Mouse (Mus musculus) heart, postnatal 25 days (tissue): ENCODE measurements at regions not wholly inside any gene's neighbourhood (a gene's known extent, or its start where the extent isn't known, plus 50 kb on each side); places are given as distances from the start of the nearest gene placed in this dataset.

Experiments used
- DNase-seq: peaks from one replicate; pipeline ENCODE4 v3.0.0; 2022; ENCODE audit warnings: low spot score
- intact Hi-C: fragments of 180-260 bp; cut with DNase I; formaldehyde crosslinking; loops from one replicate; pipeline ENCODE4 v1.15.1; 2025

GRCm38 (mm10) chr1:193625101-193625956 lies 255.2 kb upstream of the Camk1g start:
- intact Hi-C loops, result loop anchor here (5.0 kb wide), 1 partner anchor 47 kb away; no protein-coding TSS in a partner anchor
- no peak for DNase-seq

- DNase-seq, result no peak
- intact Hi-C loops, result no loop called here
Measured at GRCm38 (mm10) chr1:193623571-193623970, 253.5 kb upstream of the Camk1g start.

DNA sequence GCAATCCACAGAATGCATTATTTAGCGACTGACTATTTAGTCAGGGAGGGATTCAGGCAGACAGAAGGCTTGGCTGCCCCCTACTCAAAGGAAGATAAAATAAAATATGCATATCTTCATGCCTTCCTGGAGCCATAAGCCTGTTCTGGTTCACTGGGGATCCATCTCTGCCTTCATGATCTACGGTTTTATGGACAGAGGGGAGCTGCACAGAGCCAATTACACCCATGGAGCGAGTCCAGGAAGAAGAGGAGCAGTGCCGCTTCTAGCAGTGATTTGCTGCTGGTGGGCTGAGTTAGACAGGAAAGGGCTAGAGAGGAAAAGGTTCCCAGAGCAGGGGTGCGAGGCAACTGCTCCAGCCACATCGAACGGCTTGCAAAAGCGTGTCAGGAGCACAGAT lies 248.2 kb upstream of the Camk1g start:
- intact Hi-C loops, result no loop called here
- no peak for DNase-seq

DNA sequence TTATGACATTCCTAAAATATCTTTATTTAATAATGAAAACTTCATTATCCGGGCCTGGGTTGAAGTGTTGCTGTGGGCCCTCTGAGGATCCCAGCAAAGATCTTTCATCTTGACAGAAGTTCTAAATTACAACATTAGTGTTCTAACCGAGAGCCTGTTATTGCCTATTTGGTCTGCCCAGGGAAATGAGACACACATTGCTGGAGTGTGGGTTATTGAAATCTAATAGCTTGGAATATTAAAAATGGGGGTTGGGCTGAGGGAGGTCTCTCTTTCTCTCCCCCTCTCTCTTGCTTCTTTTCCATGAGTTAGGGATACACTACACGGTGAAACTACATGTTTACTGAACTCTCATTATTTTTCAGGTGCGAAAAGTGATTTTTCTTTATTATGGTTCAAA lies 240.4 kb upstream of the Camk1g start:
- no peak for DNase-seq
- intact Hi-C loops, result no loop called here

GRCm38 (mm10) chr1:193599895-193600294 lies 229.8 kb upstream of the Camk1g start:
- intact Hi-C loops, result no loop called here
- DNase-seq, result no peak

DNA sequence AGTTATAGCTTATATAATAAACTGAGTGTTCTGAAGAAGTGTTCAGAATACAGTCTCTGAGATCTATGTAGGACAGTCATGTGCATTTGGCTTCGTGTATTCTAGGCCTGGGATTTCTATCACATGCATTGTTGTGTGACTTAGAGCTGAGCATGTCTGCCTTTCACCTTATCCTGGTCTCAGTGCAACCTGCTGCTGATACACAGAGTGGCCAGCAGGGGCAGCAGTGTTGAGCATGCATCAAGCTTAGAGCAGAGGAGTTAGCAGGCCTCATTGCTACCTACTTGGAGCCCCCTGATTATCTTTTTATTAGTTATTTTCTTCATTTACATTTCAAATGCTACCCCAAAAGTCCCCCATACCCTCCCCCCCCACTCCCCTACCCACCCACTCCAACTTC lies 229.1 kb upstream of the Camk1g start:
- DNase-seq, result no peak
- intact Hi-C loops, result no loop called here

- intact Hi-C loops, result no loop called here
- no peak for DNase-seq
Measured at GRCm38 (mm10) chr1:193590301-193590829, 220.3 kb upstream of the Camk1g start.

GRCm38 (mm10) chr1:193588477-193589464 lies 218.7 kb upstream of the Camk1g start:
- intact Hi-C loops, result loop anchor here (2.0 kb wide), 1 partner anchor 202 kb away; no protein-coding TSS in a partner anchor
- no peak for DNase-seq

DNA sequence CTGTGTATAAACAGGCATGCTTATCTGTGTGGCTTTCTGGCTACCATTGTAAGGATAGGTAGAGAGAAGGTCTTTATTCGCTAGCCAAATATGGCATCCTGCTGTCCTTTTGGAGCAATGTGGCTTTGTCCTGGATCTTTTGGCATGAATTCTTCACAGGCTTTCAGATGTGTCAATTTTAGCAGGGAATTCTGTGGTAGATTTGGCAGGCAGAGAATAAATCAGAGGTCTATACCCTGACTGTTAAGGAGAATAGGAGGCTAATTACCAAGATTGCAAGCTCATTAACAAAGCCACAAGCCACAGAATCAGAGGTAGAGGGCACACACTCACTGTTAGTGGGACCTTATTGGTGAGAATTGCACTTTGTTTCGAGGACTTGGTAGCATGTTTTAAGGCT lies 217.2 kb upstream of the Camk1g start:
- DNase-seq, result no peak
- intact Hi-C loops, result no loop called here

- intact Hi-C loops, result no loop called here
- DNase-seq, result no peak
Measured at GRCm38 (mm10) chr1:193586896-193587295, 216.8 kb upstream of the Camk1g start.

DNA sequence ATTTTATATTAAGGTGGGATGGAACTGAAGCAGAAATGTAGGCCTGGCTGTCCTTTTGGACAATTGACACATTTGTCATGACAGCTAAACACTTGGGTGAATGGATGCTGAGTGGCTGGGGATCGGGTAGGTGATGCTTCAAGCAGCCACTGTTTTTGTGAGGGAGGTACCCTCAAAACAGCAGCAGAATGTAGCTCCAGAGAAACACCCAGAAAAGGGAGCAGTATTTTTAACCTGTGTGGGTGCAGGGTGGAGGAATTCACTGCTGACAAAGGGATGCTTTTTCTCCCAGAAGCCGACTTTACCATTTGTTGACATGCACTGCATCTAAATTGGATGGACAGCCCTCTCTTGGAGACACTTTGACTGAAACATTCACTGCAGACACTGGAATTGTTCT lies 213.7 kb upstream of the Camk1g start:
- intact Hi-C loops, result no loop called here
- no peak for DNase-seq

- intact Hi-C loops, result no loop called here
- no peak for DNase-seq
Measured at GRCm38 (mm10) chr1:193580393-193580792, 210.3 kb upstream of the Camk1g start.

DNA sequence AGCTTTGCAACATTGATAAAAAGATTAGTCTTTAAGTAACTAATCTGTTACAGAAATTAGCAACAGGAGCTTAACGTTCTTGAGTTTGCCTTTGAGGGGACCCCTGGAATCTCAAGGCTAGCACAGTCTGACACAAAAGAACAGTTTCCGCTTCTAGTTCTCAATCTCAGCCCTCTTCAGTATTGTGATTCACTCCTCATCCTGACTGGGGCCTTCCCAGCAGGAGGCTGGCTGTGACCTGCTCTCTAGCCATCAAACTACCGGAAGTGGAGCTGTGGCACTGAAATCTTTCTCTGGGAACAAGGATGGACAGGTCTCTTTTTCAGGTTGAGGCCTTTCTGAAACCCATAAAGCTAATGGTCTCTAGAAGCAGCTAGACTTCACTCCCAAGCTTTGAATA lies 209.6 kb upstream of the Camk1g start:
- intact Hi-C loops, result loop anchor here (5.0 kb wide), 2 partner anchors 73 to 132 kb away; no protein-coding TSS in a partner anchor
- DNase-seq, result no peak

- intact Hi-C loops, result loop anchor here (5.0 kb wide), 2 partner anchors 74 to 131 kb away; no protein-coding TSS in a partner anchor
- DNase-seq, result no peak
Measured at GRCm38 (mm10) chr1:193578661-193579175, 208.6 kb upstream of the Camk1g start.

- no peak for DNase-seq
- intact Hi-C loops, result loop anchor here (5.0 kb wide), 2 partner anchors 74 to 131 kb away; no protein-coding TSS in a partner anchor
Measured at GRCm38 (mm10) chr1:193577821-193578220, 207.7 kb upstream of the Camk1g start.

DNA sequence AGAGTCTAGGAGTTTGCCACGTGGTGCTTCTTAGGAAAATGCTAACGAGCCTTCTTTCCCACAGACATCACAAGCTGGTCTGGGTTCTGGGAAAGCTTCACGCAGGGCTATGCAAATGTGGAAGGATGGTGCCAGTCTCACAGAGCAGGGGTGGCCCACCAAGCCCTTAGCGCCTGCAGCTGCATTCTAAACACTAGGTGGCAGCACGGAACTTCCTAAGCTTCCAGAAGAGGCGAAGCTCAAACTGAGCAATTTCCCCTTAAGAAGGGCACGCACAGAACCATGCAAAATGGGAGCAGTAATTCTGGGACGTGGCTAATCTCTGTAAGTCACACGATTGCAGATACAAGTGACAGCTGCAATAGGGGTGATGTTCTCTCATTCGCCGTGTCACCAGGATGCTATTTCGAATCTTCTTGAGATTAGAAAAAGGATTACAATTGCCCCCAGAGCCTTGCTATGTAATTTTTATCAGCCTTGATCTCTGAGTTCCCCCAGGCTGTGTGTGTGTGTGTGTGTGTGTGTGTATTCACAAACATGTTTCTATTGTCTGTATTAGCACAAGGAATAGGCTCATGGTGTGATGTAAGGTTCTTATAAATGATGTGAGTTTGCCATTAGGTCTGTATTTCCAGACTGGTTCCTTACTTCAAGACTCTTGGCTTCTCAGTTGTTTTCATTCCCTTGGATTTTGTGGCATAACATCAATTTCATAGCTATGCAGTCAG lies 206.1 kb upstream of the Camk1g start:
- intact Hi-C loops, result loop anchor here (2.0 to 5.0 kb wide), 4 partner anchors 76 to 647 kb away; no protein-coding TSS in a partner anchor
- peak; percentile 33 for DNase-seq

GRCm38 (mm10) chr1:193572827-193573226 lies 202.7 kb upstream of the Camk1g start:
- intact Hi-C loops, result no loop called here
- DNase-seq, result no peak

DNA sequence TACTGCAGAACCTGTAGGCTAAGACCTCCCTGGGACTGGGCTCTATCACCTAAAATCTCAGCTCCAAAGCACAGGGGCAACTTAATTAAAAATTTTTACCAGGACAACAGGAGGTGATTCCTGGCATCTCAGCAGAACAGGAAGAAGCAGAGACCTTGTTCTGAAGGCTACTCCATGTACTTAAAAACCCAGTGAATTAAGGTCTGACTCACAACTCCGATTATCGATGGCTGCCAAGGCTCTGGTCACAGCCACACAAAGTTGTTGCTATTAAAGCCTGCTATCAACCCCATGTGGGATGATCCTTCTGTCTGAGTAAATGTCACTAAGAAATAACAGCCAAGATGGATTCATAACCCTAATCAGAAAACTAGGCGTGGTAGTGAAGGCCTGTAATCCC lies 202.3 kb upstream of the Camk1g start:
- intact Hi-C loops, result no loop called here
- DNase-seq, result no peak

GRCm38 (mm10) chr1:193571088-193571487 lies 201.0 kb upstream of the Camk1g start:
- intact Hi-C loops, result no loop called here
- DNase-seq, result no peak
